Mouse (Mus musculus): ENCODE results near the gene Stx6.
A peak's percentile ranks its signal among the peaks of the same experiment; 100 is the strongest.

DNA sequence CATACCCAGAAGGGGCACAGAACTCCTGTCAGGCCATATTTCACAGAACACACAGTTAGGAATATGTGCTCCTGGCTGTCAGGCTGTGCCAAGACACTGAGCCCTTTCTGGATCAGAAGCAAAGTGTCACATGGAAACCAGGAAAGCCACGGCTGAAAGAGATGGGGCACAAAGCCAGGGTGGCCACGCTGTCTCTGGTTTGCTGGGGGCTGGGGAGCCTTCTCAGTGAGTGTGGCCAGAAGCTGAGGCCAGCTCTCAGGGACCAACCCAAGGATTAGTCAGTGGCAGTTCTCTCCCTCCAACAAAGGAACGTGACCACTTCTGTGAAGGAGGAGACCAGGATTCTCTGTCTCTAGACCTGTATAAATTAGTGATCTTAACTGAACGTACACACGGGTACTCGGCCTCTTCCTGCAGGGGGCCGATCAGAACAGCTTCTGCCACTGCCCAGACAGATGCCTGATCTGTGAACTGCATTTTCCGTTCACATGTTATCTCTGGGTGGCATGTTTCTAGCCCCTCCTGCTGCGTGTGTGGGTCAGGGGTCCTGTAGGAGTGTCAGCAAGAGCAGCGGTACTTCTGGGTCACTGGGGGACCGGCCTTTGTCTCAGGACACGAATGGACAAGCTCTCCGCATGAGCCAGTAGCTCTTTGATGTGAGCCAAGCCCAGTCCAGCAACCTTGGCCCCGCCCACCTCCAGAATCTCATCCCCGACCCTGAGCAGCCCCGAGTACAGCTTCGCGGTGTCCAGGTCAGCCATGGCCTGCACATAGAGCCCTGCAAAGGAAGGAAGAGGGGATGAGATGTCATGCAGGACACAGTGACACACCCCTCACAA, 54.6 kb downstream of the Stx6 start:
- TF ChIP-seq CTCF (IDR thresholded peaks at IDR 0.05) (no peak), EP300 (IDR thresholded peaks at IDR 0.05; ENCODE audit: insufficient read depth, low read depth, low read length) (0 out of 2 replicates have a peak, but pooled peaks have one; percentile 29)

Measured in heart, adult 2 months (tissue).